Mouse (Mus musculus) liver (tissue): ENCODE results near the gene Apoa5.
A peak's percentile ranks its signal among the peaks of the same experiment; 100 is the strongest.

Source experiments
- DNase-seq: peaks from one replicate; pipeline ENCODE4 v3.0.0-alpha.2; 2020; ENCODE audit warnings: mixed read lengths

Apoa5 gene

GRCm38 (mm10) chr9:46268343-46268873 lies at the start of gene Apoa5:
TSS of gene Apoa5 (plus strand) at chr9:46268633.
- no peak for DNase-seq

- no peak for DNase-seq
Observed at GRCm38 (mm10) chr9:46223090-46223489, 45.3 kb upstream of the Apoa5 start.

- no peak for DNase-seq
Observed at GRCm38 (mm10) chr9:46224101-46224500, 44.3 kb upstream of the Apoa5 start.

DNA sequence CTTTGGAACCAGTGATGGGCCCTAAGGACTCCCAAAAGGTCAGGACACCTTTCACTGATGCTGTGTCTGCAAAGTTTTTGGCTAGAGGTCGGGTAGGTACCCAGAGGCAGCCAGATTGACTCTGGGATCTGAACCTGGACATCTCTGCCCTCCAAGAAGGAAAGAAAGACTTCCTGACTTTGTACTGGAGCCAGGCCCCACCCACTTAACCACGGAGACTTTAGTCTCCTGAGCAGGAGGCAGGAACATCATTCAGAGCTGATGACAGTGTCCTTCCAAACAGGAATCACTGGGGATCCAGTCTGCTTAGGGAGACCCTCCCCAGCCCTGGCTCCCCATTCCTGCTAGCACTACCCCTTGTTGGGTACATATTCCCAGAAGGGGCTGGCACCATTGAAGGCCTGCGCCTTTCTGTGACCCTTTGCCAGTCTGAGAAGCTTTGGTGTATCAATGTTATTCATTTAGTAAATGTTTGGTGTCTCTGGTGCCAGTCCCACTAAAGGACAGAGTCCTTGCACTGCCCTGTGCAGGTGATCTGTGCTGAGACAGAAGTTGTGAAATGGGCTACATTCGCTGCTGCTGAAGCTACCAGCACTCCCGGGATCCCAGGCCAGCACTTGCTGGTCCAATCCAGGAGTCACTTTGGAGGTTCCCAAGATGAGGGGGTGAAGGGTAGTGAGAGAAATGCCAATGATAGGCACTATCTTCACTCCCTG lies 43.3 kb upstream of the Apoa5 start:
- DNase-seq, result no peak

- DNase-seq, result no peak
Observed at GRCm38 (mm10) chr9:46227064-46227614, 41.3 kb upstream of the Apoa5 start.

DNA sequence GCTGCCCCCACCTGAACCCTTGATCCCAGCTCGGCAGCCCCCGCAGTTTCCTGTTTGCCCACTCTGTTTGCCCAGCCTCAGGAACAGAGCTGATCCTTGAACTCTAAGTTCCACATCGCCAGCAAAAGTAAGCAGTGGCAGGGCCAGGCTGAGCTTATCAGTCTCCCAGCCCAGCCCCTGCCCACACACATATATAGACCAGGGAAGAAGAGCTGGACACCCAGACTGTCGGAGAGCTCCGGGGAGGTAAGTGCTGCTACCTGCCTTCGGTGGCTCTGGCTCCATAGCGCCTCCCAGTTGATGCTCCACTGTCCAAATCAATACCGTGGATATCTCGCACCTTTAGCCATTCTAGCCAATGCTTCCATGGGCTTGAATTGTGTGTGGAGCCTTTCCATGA lies 39.9 kb upstream of the Apoa5 start, which contains the start of gene Apoa1:
Apoa1 (plus strand) TSS at position 90 of the 400 bp plus-strand sequence.
- peak; percentile 59 for DNase-seq

DNA sequence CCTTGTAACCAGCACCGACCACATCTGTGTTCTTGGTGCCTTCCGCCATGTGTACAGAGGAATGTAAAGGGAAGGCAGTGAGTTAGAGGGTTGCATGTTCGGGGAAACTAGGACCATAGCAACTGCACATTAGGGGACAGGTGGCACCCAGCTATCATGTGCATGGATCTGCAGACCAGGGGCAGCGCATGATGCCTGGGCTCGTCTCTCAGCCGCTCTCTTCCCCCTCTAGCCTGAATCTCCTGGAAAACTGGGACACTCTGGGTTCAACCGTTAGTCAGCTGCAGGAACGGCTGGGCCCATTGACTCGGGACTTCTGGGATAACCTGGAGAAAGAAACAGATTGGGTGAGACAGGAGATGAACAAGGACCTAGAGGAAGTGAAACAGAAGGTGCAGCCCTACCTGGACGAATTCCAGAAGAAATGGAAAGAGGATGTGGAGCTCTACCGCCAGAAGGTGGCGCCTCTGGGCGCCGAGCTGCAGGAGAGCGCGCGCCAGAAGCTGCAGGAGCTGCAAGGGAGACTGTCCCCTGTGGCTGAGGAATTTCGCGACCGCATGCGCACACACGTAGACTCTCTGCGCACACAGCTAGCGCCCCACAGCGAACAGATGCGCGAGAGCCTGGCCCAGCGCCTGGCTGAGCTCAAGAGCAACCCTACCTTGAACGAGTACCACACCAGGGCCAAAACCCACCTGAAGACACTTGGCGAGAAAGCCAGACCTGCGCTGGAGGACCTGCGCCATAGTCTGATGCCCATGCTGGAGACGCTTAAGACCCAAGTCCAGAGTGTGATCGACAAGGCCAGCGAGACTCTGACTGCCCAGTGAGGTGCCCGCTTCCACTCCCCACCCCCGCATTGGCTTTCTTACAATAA lies 38.6 kb upstream of the Apoa5 start:
- peak; percentile 78 for DNase-seq

DNA sequence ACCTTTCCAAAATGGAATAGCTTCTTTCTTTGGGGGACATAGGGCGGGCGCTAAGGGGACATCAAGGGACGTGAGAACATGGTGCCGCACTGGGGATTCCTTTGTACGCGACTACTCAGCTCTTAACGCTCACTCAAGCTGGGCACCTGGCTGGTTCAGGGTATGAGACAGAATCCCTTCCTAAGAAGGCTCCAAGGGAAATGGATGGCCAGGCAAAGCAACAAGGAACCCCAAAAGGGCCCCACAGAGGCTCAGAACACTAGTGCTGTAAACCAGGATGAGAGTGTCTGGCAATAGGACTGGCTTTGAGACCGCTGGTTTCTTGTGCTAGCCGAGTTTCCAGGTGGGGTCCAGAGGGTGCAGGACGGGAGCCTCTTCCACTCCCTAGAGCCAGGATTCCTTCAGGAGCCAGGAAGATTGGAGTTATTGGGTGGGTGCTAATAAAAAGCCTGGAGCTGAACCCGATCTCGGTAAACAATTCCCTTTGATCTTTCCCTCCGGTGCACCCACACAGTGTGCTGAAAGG lies 37.9 kb upstream of the Apoa5 start:
- DNase-seq, result no peak

- no peak for DNase-seq
Observed at GRCm38 (mm10) chr9:46235196-46235595, 33.2 kb upstream of the Apoa5 start.

DNA sequence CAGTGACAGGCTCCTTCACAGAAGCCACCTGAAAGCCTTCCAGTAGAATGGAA lies 33.0 kb upstream of the Apoa5 start, which contains the start of gene Apoc3:
Apoc3 (minus strand) TSS at position 41 of the 53 bp plus-strand sequence.
- DNase-seq, result no peak

DNA sequence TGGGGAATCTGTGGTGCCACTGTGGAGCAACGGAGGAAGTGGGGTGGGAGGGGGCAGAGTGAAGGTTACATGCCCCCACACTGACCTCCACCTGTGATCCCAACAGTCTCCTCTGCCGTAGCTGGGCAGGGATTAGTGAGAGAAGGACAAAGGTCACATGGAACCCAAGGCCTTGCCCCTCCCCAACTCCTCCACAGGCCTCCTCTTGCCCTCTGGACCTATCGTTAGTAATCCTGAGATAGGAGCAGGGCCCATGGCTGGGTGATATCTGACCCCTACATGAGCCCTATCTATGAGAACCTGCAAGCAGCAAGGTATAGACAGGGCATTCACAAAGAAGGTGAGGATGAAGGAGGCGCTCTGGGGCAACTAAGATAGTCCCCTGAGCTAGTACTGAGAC lies 32.8 kb upstream of the Apoa5 start:
- no peak for DNase-seq

- DNase-seq, result no peak
Observed at GRCm38 (mm10) chr9:46238850-46239249, 29.6 kb upstream of the Apoa5 start.

- no peak for DNase-seq
Observed at GRCm38 (mm10) chr9:46240526-46241153, 27.8 kb upstream of the Apoa5 start, which contains the start of gene Apoa4. TSS of gene Apoa4 (plus strand) at chr9:46240696.

GRCm38 (mm10) chr9:46241818-46242217 lies 26.6 kb upstream of the Apoa5 start:
- DNase-seq, result no peak

DNA sequence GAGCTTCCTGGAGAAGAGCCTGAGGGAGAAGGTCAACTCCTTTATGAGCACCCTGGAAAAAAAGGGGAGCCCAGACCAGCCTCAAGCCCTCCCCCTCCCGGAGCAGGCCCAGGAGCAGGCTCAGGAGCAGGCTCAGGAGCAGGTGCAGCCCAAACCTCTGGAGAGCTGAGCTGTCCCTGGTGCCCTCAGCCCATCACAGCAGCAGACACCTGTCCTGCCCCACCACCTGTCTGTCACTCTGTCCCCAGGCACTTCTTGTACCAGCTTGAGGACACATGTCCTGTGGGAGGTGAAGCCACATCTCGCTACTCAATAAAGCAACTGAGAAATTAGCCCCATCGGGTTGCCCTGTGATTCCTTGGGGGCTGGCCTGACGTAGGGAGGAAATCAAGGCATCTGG lies 25.3 kb upstream of the Apoa5 start:
- DNase-seq, result no peak

GRCm38 (mm10) chr9:46243584-46243983 lies 24.8 kb upstream of the Apoa5 start:
- no peak for DNase-seq

DNA sequence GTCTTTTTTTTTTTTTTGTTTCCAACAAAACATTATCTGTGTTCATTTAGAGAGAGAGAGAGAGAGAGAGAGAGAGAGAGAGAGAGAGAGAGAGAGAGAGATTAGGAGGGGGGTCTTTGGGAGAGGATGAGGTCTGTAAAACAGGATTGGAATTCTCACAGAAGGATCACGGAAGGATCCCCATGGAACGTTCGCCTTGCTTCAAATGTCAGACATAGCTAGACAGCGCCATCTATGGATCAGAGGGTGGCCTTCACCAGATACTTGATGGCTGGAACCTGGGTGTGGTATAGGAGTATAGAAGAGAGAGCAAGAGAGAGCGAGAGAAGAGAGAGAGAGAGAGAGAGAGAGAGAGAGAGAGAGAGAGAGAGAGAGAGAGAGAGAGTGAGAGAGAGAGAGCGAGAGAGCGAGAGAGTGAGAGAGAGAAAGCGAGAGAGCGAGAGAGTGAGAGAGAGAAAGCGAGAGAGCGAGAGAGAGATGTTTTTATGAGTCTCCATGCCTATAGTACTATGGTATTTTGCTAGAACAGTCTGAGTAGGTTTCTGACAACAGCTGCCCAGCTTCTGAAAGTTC lies 21.6 kb upstream of the Apoa5 start:
- DNase-seq, result peak; percentile 68

DNA sequence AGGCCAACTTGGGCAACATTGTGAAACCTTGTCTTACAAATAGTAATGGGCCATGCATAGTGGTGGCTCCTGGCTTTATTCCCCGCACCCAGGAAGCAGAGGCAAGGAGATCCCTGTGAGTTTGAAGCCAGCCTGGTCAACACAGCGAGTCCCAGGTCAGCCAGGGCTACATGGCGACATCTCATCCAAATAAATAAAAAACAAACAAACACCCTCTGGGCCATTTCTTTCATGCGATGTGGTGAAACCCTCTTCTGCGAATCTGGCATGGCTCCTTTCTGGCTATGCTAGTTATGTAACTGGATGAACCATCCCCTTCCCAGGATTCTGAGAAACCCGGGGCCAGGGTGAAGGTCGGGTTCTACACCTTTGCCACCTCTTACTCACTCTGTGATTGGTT lies 12.3 kb upstream of the Apoa5 start:
- DNase-seq, result no peak

- no peak for DNase-seq
Observed at GRCm38 (mm10) chr9:46256658-46257385, 11.6 kb upstream of the Apoa5 start.

GRCm38 (mm10) chr9:46257546-46257945 lies 10.9 kb upstream of the Apoa5 start:
- DNase-seq, result peak; percentile 16

DNA sequence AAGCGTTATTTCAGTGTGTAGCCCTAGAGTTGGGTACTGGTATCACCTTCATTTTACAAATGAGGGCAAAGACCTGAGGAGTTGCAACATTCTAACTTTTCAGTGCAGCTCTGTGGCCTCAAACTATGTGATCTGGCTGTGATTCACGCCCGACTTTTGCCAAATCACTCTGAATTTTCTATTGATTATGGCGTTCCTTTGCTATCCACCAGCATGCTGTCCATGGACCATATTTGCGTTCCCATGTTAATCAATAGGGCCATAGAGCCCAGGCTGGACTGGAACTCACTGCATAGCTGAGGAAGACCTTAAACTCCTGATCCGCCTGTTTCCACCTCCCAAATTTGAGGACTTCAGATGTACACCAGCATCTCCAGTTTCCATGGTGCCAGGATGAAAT lies 9.3 kb upstream of the Apoa5 start:
- no peak for DNase-seq

GRCm38 (mm10) chr9:46261131-46261530 lies 7.3 kb upstream of the Apoa5 start:
- DNase-seq, result no peak
